Mouse (Mus musculus): Measurements from ENCODE around the gene 1810055G02Rik. TPM values are rescaled to one million over a fixed set of nuclear protein-coding genes. Genes with fewer than 3 reads are reported as not detected.

The 1810055G02Rik gene
- polyA plus RNA-seq (2012; rRNA removed): 14.1 and 19.8 TPM in 2 replicates

DNA sequence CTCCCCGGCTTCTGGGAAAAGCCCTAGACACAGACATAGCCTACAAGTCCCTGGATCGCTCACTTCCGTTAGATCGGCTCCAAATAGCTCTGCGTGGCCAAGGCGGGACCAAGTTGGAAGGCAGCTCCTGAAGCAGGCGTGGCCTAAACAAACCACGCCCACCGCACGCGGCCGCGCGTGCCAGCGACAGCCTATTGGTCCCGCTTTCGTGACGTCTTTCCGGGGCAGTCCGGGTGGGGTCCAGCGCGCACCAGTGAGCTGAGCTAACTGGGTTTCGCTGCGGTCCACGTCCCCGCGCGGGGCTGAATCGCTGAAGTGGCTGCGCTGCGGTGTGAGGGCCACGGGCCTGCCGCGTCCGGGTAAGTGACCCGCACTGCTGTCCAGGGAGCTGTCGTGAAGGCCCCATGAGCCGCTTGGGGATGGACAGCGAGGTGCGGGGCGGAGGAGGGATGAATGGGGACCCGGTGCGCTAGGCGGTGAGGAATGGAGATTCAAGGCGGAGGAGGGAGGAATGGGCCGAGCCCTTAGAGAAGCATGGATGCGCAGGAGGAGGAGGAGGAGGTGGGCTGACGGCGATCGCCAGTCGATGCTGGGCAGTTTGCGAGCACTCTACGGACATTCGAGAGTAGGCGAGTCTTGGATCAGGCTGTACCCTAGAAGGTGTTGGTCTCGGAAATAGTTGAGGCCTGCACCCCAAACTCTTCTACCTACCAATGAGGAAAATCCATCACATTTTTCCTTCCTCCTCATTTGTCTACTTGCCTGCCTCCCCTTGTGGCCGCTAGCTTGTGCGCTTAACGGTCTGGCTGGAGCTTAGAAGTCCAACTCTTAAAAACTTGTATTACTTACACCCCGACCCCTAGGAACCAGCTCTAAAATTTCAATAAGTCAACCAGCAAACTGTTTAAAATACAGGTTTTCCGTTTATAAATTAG lies at the start of gene 1810055G02Rik:
TSS of gene 1810055G02Rik (plus strand) at position 216 of the 935 bp plus-strand sequence.

DNA sequence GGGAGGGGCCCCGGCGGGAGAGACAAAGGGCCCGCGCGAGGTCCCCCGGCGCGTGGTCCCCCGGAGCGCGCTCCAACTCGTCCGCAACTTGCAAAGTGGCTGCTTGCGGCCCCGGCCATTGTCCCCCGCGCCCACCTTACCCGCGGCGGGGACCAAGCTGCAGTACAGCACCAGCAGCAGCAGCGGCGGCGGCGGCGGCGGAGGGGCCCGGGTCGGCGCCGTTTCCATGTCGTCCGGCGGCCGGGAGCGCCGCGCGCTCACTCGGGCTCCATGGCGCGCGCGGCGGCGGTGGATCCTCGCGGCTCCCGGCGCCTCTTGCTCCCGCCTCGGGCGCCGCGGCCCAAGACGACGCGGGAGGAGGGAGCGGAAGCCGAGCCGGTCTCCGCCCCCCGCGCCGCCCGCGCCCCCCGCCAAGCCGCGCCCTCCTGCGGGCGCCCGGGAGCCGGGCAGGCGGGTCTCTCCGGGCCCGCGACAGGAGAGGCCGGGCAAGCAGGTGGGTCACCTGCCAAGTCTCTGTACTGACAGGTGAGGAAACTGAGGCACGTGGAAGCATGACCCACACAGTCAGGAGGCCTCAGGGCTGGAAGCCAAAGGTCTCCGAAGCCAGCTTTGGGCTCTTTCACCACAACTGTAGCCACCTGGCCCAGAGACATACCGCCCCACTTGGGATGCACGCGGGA lies 21.7 kb upstream of the 1810055G02Rik start, which contains the start of gene Lrp5:
TSS of gene Lrp5 (minus strand) at position 350 of the 680 bp plus-strand sequence.

DNA sequence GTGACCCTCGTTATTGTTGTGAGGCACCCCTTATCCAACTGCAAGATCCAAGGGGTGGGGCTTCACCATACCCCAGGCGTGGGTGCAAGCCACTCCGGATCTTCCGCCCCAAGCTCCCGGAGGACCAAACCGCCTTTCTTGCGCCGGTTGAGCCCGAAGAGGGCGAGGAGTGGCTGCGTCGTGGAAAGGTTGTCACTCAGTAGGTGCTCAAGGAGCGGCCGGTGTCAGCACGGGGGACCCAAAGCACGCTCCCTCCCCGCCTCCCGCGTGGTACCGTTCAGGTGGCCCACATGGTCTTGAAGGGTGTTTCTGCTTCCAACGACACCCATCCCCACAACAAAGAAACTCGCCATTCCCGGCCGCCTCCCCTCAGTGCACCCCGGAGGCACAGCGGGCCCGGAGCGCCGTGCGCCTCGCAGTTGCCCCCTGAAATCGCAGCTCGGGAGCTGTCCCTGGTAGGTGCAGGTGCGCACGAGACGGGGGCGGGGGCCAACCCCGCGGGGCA lies 59.2 kb downstream of the 1810055G02Rik start, which contains the start of gene Kmt5b:
TSS of gene Kmt5b (plus strand) at position 146 of the 505 bp plus-strand sequence.

Other genes with a start within 250 kb of the 1810055G02Rik start
- gene Ppp6r3, start 132.5 kb upstream of the 1810055G02Rik start, polyA plus RNA-seq (2012; rRNA removed): 20.5 and 22.2 TPM in 2 replicates
- gene Lrp5, start 21.7 kb upstream of the 1810055G02Rik start, polyA plus RNA-seq (2012; rRNA removed): 40.9 and 44.6 TPM in 2 replicates
- gene Kmt5b, start 59.1 kb downstream of the 1810055G02Rik start, polyA plus RNA-seq (2012; rRNA removed): 3.0 and 4.4 TPM in 2 replicates
- 32.5 and 46.5 TPM in 2 replicates for gene Chka, start 143.5 kb downstream of the 1810055G02Rik start, polyA plus RNA-seq (2012; rRNA removed)
- gene Tcirg1, start 198.8 kb downstream of the 1810055G02Rik start, polyA plus RNA-seq (2012; rRNA removed): 67.3 and 72.2 TPM in 2 replicates
- 180 and 250 TPM in 2 replicates for gene Ndufs8, start 204.5 kb downstream of the 1810055G02Rik start, polyA plus RNA-seq (2012; rRNA removed)
- gene Aldh3b1, start 221.5 kb downstream of the 1810055G02Rik start, polyA plus RNA-seq (2012; rRNA removed): 2.0 TPM in 2 replicates
- gene Unc93b1, start 226.9 kb downstream of the 1810055G02Rik start, polyA plus RNA-seq (2012; rRNA removed): 31.5 and 46.6 TPM in 2 replicates

Data from stomach, adult 2 months (tissue).